Mouse (Mus musculus) fat pad, adult 2 months (tissue): ENCODE measurements around the gene Vps25.

Source experiments
- DNase-seq: peaks from one replicate; pipeline ENCODE4 v3.0.0-alpha.2; 2011; ENCODE audit warnings: low read depth, low spot score; ENCODE audit errors: extremely low read depth

The Vps25 gene

GRCm38 (mm10) chr11:101269577-101270116 lies 16.1 kb downstream of the Vps25 start:
- DNase-seq: no peak

- no peak for DNase-seq
These were observed 18.9 kb downstream of the Vps25 start for GRCm38 (mm10) chr11:101272446-101272845.

- DNase-seq: no peak
These were observed 21.8 kb downstream of the Vps25 start for GRCm38 (mm10) chr11:101275309-101275708.

- DNase-seq: no peak
These were observed 23.0 kb downstream of the Vps25 start for GRCm38 (mm10) chr11:101276319-101277070.

- no peak for DNase-seq
These were observed 24.1 kb downstream of the Vps25 start for GRCm38 (mm10) chr11:101277381-101278222.

GRCm38 (mm10) chr11:101278223-101279192 lies 25.0 kb downstream of the Vps25 start, which contains the start of the genes Cntd1 and Coa3:
Gene Cntd1, plus strand, starts transcription at chr11:101279012.
Gene Coa3, minus strand, starts transcription at chr11:101279114.
- DNase-seq: no peak

GRCm38 (mm10) chr11:101279193-101279569 lies 25.7 kb downstream of the Vps25 start:
- no peak for DNase-seq

- no peak for DNase-seq
These were observed 27.3 kb downstream of the Vps25 start for GRCm38 (mm10) chr11:101280837-101281236.

- no peak for DNase-seq
These were observed 29.4 kb downstream of the Vps25 start for GRCm38 (mm10) chr11:101282896-101283295.

- no peak for DNase-seq
These were observed 30.3 kb downstream of the Vps25 start for GRCm38 (mm10) chr11:101283805-101284204.

GRCm38 (mm10) chr11:101287306-101287705 lies 33.8 kb downstream of the Vps25 start:
- no peak for DNase-seq

- DNase-seq: no peak
These were observed 37.7 kb downstream of the Vps25 start for GRCm38 (mm10) chr11:101291231-101291630.

GRCm38 (mm10) chr11:101295191-101295590 lies 41.7 kb downstream of the Vps25 start:
- no peak for DNase-seq

- no peak for DNase-seq
These were observed 47.4 kb downstream of the Vps25 start for GRCm38 (mm10) chr11:101300881-101301280.

- DNase-seq: no peak
These were observed 47.9 kb downstream of the Vps25 start for GRCm38 (mm10) chr11:101301299-101302003.

GRCm38 (mm10) chr11:101302004-101302798 lies 48.7 kb downstream of the Vps25 start, which contains the start of gene Becn1:
Gene Becn1, minus strand, starts transcription at chr11:101302286.
- no peak for DNase-seq

- DNase-seq: no peak
These were observed 54.2 kb downstream of the Vps25 start for GRCm38 (mm10) chr11:101307744-101308143.
